ENCODE assay signal across 10 mouse cellular contexts in genomic region chr9:52792596-52792995, GRCm38 (mm10).
DNase-seq lines count a peak whose midpoint lies in the region; ATAC-seq and TF ChIP-seq lines count a peak whose summit lies in the region.
"Had no signal": no experiment of that assay in that cellular context is flagged by ENCODE, and none has a peak within 500 bp of the region (broad histone marks: within the 10 kb centered on the region; RNA-seq: fewer than 3 reads in every experiment).

No protein-coding gene starts in this region.

- no peak overlapping the region for H3K4me3 ChIP-seq in embryonic facial prominence, embryonic 14.5 days (ENCODE audit: low read depth, low read length)
- H3K4me3 ChIP-seq in embryonic facial prominence, embryonic 10.5 days, result no peak overlapping the region
- H3K4me3 ChIP-seq in left cerebral cortex, adult 2 months, result no peak overlapping the region
- H3K4me3 ChIP-seq: lung, embryonic 15.5 days; midbrain, embryonic 15.5 days had no signal

- H3K4me1 ChIP-seq in embryonic facial prominence, embryonic 14.5 days (ENCODE audit: control insufficient read depth, insufficient read depth, low read length), result no peaks in the 10 kb centered on the region
- H3K4me1 ChIP-seq in embryonic facial prominence, embryonic 10.5 days, result no peaks in the 10 kb centered on the region
- H3K4me1 ChIP-seq: lung, embryonic 15.5 days; midbrain, embryonic 15.5 days had no signal

- H3K9ac ChIP-seq in embryonic facial prominence, embryonic 14.5 days (ENCODE audit: low read depth, low read length), result no peak overlapping the region
- H3K9ac ChIP-seq: lung, embryonic 15.5 days; midbrain, embryonic 15.5 days had no signal

- no peak for ATAC-seq in embryonic facial prominence, embryonic 14.5 days (ENCODE audit: low read depth)
- ATAC-seq in granulocyte monocyte progenitor cell, adult 5-6 weeks (replicated peaks; ENCODE audit: poor library complexity, severe bottlenecking), result no peak
- ATAC-seq: midbrain, embryonic 15.5 days had no signal

- 0 out of 2 replicates have a peak, but pooled peaks cover 3% of the 10 kb centered on the region for H3K9me3 ChIP-seq in embryonic facial prominence, embryonic 14.5 days (ENCODE audit: control insufficient read depth, low read length)
- H3K9me3 ChIP-seq in embryonic facial prominence, embryonic 10.5 days, result no peaks in the 10 kb centered on the region
- H3K9me3 ChIP-seq: lung, embryonic 15.5 days; midbrain, embryonic 15.5 days had no signal

- intact Hi-C loops in left cerebral cortex, adult 2 months (cut with DNase I), result no loop called here

- WGBS in embryonic facial prominence, embryonic 14.5 days, result 36% methylated on average over 1 of the region's 1 CpGs
- WGBS in embryonic facial prominence, embryonic 10.5 days, result 72% methylated on average over 1 of the region's 1 CpGs

- TF ChIP-seq CTCF in left cerebral cortex, adult 2 months (IDR thresholded peaks at IDR 0.05), result no peak

- no peaks in the 10 kb centered on the region for H3K36me3 ChIP-seq in embryonic facial prominence, embryonic 14.5 days (ENCODE audit: control insufficient read depth, insufficient read depth, low read length)
- H3K36me3 ChIP-seq in embryonic facial prominence, embryonic 10.5 days (replicated peaks), result no peaks in the 10 kb centered on the region
- H3K36me3 ChIP-seq: lung, embryonic 15.5 days; midbrain, embryonic 15.5 days had no signal

- H3K4me2 ChIP-seq in embryonic facial prominence, embryonic 14.5 days (ENCODE audit: low read depth, low read length), result no peak overlapping the region
- H3K4me2 ChIP-seq: lung, embryonic 15.5 days; midbrain, embryonic 15.5 days had no signal

- H3K27me3 ChIP-seq in embryonic facial prominence, embryonic 14.5 days (replicated peaks; ENCODE audit: control insufficient read depth, insufficient read depth, low read length), result no peaks in the 10 kb centered on the region
- no peaks in the 10 kb centered on the region for H3K27me3 ChIP-seq in embryonic facial prominence, embryonic 10.5 days (replicated peaks; ENCODE audit: low read depth, poor library complexity, severe bottlenecking)
- H3K27me3 ChIP-seq: lung, embryonic 15.5 days; midbrain, embryonic 15.5 days had no signal

- no peak overlapping the region for H3K27ac ChIP-seq in embryonic facial prominence, embryonic 14.5 days (replicated peaks; ENCODE audit: low read depth, low read length)
- no peak overlapping the region for H3K27ac ChIP-seq in embryonic facial prominence, embryonic 10.5 days (replicated peaks)
- peak overlapping the region; percentile 28; the same call in 1 of the 2 replicates for H3K27ac ChIP-seq in left cerebral cortex, adult 2 months
- H3K27ac ChIP-seq: lung, embryonic 15.5 days; midbrain, embryonic 15.5 days had no signal

- peak; percentile 48 for DNase-seq in embryonic facial prominence, embryonic 14.5 days (ENCODE audit: low spot score)
- DNase-seq in embryonic facial prominence, embryonic 10.5 days (ENCODE audit: low spot score), result no peak
- DNase-seq in urinary bladder, postnatal 14 days (ENCODE audit: low spot score), result peak; percentile 18
- no peak for DNase-seq in urinary bladder, postnatal 25 days (ENCODE audit: low spot score)
- DNase-seq in left cerebral cortex, adult 2 months (ENCODE audit: extremely low spot score in 1 of 2, low spot score in 2 of 2), result peak; percentile 14 to 17
- DNase-seq in telencephalon, adult 2 months (ENCODE audit: low read depth, low spot score), result peak; percentile 44
- no peak for DNase-seq in retina, postnatal 1 day

Comparison
In these comparisons a context has a peak if more than half of its experiments do, and no peak if none do; other contexts are left out.
1. DNase-seq: peak in embryonic facial prominence, embryonic 14.5 days (single experiment), urinary bladder, postnatal 14 days (single experiment), left cerebral cortex, adult 2 months (2 of 2) and telencephalon, adult 2 months (single experiment); none in embryonic facial prominence, embryonic 10.5 days (single experiment), urinary bladder, postnatal 25 days (single experiment) and retina, postnatal 1 day (single experiment).